Mouse (Mus musculus): Measurements from ENCODE around the gene Nfkb2. TPM values are rescaled to one million over a fixed set of nuclear protein-coding genes. Genes with fewer than 3 reads are reported as not detected.

The Nfkb2 gene
- polyA plus RNA-seq, 2 experiments, result 9.7 to 22.2 TPM

DNA sequence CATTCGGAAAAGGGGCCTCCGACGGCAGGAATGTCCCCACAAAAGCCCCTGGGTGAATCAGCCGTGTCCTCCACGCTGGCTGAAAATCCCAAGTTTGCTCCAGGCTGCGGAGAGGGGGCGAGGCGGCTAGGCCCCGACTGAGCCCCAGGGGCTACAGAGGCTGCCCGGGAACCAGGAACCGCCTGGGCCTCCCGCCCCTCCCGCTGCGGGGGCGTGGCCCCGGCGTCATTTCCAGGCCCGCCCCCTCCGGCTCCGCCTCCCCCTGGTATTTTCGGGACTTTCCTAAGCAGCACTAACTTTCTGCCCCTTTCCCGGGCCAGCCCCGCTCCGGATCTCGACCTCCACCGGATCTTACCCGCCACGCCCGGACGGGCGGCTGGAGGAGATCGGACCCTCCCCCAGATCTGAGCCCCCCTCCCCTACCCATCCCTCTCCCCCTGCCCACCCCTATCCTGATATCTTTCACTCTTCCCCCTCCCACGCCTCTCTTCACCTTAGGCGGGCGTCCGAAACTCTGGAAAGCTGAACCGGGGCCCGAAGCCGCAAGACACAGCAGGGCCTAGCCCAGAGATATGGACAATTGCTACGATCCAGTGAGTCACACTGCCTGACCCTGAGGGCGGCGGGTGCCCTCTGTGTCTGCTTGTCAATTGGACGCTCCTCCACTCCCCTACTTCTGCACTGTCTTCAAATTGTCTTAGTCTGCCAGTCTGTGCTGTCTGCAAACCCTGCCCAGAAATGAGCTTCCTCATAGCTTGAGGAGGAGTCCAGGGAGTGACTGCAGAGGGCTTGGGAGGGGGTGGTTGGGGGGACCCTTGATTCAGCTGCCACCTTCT, 1.5 kb downstream of the Nfkb2 start:
- Histone ChIP-seq H3K9me3 (ENCODE audit: control insufficient read depth, low read length) (no peaks in the 10 kb centered on the region), H3K4me3 (replicated peaks; ENCODE audit: low read length) (peak overlapping the region; percentile 74), H3K4me1 (ENCODE audit: control insufficient read depth, insufficient read depth, low read length) (peaks cover 17% of the 10 kb centered on the region), H3K4me2 (replicated peaks; ENCODE audit: low read depth, low read length, severe bottlenecking) (peak overlapping the region; percentile 98), H3K9ac (ENCODE audit: low read depth, low read length, severe bottlenecking) (peak overlapping the region; percentile 64), H3K27ac (replicated peaks; ENCODE audit: low read depth, low read length) (no peak overlapping the region), H3K27me3 (ENCODE audit: control insufficient read depth, insufficient read depth, low read length) (peaks cover 7% of the 10 kb centered on the region; the same call in 1 of the 2 replicates), H3K36me3 (ENCODE audit: control insufficient read depth, insufficient read depth, low read length) (peaks cover 17% of the 10 kb centered on the region)
- DNase-seq (ENCODE audit: low spot score) (peak; percentile 86), ATAC-seq (ENCODE audit: low FRiP score, low read depth) (peak; percentile 81)
- TF ChIP-seq POLR2A (IDR thresholded peaks at IDR 0.05; ENCODE audit: borderline replicate concordance, extremely low read depth, insufficient read depth, insufficient read length), result 0 out of 2 replicates have a peak, but pooled peaks have one; percentile 48
- 1% methylated on average over 38 of the region's 43 CpGs for WGBS

DNA sequence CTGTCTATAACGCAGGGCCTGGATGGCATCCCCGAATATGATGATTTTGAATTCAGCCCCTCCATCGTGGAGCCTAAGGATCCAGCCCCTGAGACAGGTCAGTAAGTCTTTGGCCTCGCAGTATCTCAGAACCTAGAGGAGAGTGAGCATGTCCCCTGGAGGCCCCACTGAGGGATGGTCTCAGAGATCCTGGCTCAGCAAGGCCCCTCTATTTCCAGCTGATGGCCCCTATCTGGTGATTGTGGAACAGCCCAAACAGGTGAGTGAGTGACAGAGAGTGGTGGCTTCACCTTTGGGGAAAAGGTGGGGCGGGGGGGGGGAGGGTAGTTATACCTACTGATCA, 2.1 kb downstream of the Nfkb2 start:
- Histone ChIP-seq H3K4me2 (replicated peaks; ENCODE audit: low read depth, low read length, severe bottlenecking) (peak overlapping the region; percentile 98), H3K9me3 (ENCODE audit: control insufficient read depth, low read length) (no peaks in the 10 kb centered on the region), H3K4me1 (ENCODE audit: control insufficient read depth, insufficient read depth, low read length) (peaks cover 17% of the 10 kb centered on the region), H3K36me3 (ENCODE audit: control insufficient read depth, insufficient read depth, low read length) (peaks cover 23% of the 10 kb centered on the region), H3K9ac (ENCODE audit: low read depth, low read length, severe bottlenecking) (peak overlapping the region; percentile 64), H3K4me3 (replicated peaks; ENCODE audit: low read length) (peak overlapping the region; percentile 74), H3K27ac (replicated peaks; ENCODE audit: low read depth, low read length) (no peak overlapping the region), H3K27me3 (ENCODE audit: control insufficient read depth, insufficient read depth, low read length) (peaks cover 7% of the 10 kb centered on the region; the same call in 1 of the 2 replicates)
- no peak for ATAC-seq (ENCODE audit: low FRiP score, low read depth)
- WGBS, result 56% methylated on average over 5 of the region's 5 CpGs
- DNase-seq (ENCODE audit: low spot score), result no peak
- TF ChIP-seq POLR2A (IDR thresholded peaks at IDR 0.05; ENCODE audit: borderline replicate concordance, extremely low read depth, insufficient read depth, insufficient read length), result no peak

DNA sequence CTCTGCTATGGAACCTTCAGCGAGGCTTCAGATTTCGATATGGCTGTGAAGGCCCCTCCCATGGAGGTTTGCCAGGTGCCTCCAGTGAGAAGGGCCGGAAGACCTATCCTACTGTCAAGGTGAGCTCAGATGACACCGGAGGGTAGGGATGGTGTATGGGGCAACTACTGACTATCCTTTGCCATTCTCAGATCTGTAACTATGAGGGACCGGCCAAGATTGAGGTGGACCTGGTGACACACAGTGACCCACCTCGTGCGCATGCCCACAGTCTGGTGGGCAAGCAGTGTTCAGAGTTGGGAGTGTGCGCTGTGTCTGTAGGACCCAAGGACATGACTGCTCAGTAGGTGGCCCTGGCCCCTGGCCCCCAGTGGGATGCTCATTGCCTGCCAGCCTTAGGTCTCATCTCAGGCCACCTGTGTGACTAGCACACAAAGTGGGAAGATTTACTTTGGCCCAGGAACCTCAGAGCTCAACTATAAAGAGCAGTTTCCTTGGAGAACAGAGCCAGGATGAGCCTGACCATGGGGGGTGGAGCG, 2.7 kb downstream of the Nfkb2 start:
- H3K27me3 ChIP-seq (ENCODE audit: control insufficient read depth, insufficient read depth, low read length), result peaks cover 7% of the 10 kb centered on the region; the same call in 1 of the 2 replicates
- no peaks in the 10 kb centered on the region for H3K9me3 ChIP-seq (ENCODE audit: control insufficient read depth, low read length)
- no peak overlapping the region for H3K27ac ChIP-seq (replicated peaks; ENCODE audit: low read depth, low read length)
- no peak overlapping the region for H3K4me3 ChIP-seq (replicated peaks; ENCODE audit: low read length)
- H3K4me2 ChIP-seq (replicated peaks; ENCODE audit: low read depth, low read length, severe bottlenecking), result no peak overlapping the region
- H3K4me1 ChIP-seq (ENCODE audit: control insufficient read depth, insufficient read depth, low read length), result peaks cover 17% of the 10 kb centered on the region
- no peak overlapping the region for H3K9ac ChIP-seq (ENCODE audit: low read depth, low read length, severe bottlenecking)
- no peak for ATAC-seq (ENCODE audit: low FRiP score, low read depth)
- H3K36me3 ChIP-seq (ENCODE audit: control insufficient read depth, insufficient read depth, low read length), result peaks cover 29% of the 10 kb centered on the region
- no peak for TF ChIP-seq POLR2A (IDR thresholded peaks at IDR 0.05; ENCODE audit: borderline replicate concordance, extremely low read depth, insufficient read depth, insufficient read length)
- DNase-seq (ENCODE audit: low spot score), result no peak
- WGBS, result 90% methylated on average over 9 of the region's 9 CpGs

DNA sequence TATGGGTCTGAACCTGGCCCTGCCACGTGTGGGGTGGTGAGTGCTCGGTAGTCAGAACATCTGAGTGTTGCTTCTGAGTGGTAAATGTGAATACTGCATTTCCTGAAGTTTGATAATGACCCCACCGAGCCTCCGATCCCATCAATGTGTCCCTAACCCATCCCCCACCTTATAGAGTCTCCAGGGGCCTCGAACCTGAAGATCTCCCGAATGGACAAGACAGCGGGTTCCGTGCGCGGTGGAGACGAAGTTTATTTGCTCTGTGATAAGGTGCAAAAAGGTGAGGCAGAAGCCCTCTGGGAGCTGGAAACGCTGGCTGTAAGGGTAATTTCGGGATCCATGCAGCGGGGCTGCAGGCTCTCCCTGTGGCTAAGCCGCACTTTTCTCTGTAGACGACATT, 3.7 kb downstream of the Nfkb2 start:
- Histone ChIP-seq H3K9me3 (ENCODE audit: control insufficient read depth, low read length) (no peaks in the 10 kb centered on the region), H3K27ac (replicated peaks; ENCODE audit: low read depth, low read length) (no peak overlapping the region), H3K4me2 (replicated peaks; ENCODE audit: low read depth, low read length, severe bottlenecking) (no peak overlapping the region), H3K27me3 (ENCODE audit: control insufficient read depth, insufficient read depth, low read length) (peaks cover 7% of the 10 kb centered on the region; the same call in 1 of the 2 replicates), H3K9ac (ENCODE audit: low read depth, low read length, severe bottlenecking) (no peak overlapping the region), H3K4me1 (ENCODE audit: control insufficient read depth, insufficient read depth, low read length) (peaks cover 17% of the 10 kb centered on the region), H3K4me3 (replicated peaks; ENCODE audit: low read length) (no peak overlapping the region), H3K36me3 (ENCODE audit: control insufficient read depth, insufficient read depth, low read length) (peaks cover 32% of the 10 kb centered on the region)
- DNase-seq (ENCODE audit: low spot score), result no peak
- no peak for TF ChIP-seq POLR2A (IDR thresholded peaks at IDR 0.05; ENCODE audit: borderline replicate concordance, extremely low read depth, insufficient read depth, insufficient read length)
- no peak for ATAC-seq (ENCODE audit: low FRiP score, low read depth)
- WGBS, result 79% methylated on average over 16 of the region's 16 CpGs

DNA sequence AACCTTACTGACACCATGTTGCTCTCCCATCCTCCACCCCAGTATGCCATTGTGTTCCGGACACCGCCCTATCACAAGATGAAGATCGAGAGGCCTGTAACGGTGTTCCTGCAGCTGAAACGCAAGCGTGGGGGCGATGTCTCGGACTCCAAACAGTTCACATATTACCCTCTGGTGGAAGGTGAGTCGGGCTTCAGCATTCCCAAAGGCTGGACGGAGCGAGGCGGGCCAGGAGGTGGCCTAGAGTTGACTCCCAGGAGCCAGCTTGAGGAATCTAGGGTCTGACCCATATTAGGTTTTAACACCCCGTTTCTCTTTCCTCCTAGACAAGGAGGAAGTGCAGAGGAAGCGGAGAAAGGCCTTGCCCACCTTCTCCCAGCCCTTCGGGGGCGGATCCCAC, 4.2 kb downstream of the Nfkb2 start:
- Histone ChIP-seq H3K9ac (ENCODE audit: low read depth, low read length, severe bottlenecking) (no peak overlapping the region), H3K9me3 (ENCODE audit: control insufficient read depth, low read length) (no peaks in the 10 kb centered on the region), H3K4me3 (replicated peaks; ENCODE audit: low read length) (peak overlapping the region; percentile 35), H3K27me3 (ENCODE audit: control insufficient read depth, insufficient read depth, low read length) (peaks cover 10% of the 10 kb centered on the region), H3K4me1 (ENCODE audit: control insufficient read depth, insufficient read depth, low read length) (peaks cover 17% of the 10 kb centered on the region), H3K27ac (replicated peaks; ENCODE audit: low read depth, low read length) (no peak overlapping the region), H3K36me3 (ENCODE audit: control insufficient read depth, insufficient read depth, low read length) (peaks cover 32% of the 10 kb centered on the region), H3K4me2 (replicated peaks; ENCODE audit: low read depth, low read length, severe bottlenecking) (no peak overlapping the region; the same call in 1 of the 2 replicates)
- no peak for TF ChIP-seq POLR2A (IDR thresholded peaks at IDR 0.05; ENCODE audit: borderline replicate concordance, extremely low read depth, insufficient read depth, insufficient read length)
- DNase-seq (ENCODE audit: low spot score), result no peak
- WGBS, result 70% methylated on average over 16 of the region's 16 CpGs
- no peak for ATAC-seq (ENCODE audit: low FRiP score, low read depth)

All from limb, embryonic 14.5 days (tissue).